Mouse (Mus musculus): ENCODE measurements around the gene Hmgcl. TPM values are rescaled to one million over a fixed set of nuclear protein-coding genes. Genes with fewer than 3 reads are reported as not detected.
A peak's percentile ranks its signal among the peaks of the same experiment; 100 is the strongest.

Hmgcl gene
- total and polyA plus RNA-seq, 2 experiments = 187 to 266 TPM

- Histone ChIP-seq H3K27me3 (ENCODE audit: control insufficient read depth, insufficient read depth, low read length) (no peaks in the 10 kb centered on the region), H3K4me3 (ENCODE audit: insufficient read depth, low read depth, low read length) (no peak overlapping the region), H3K27ac (replicated peaks; ENCODE audit: insufficient read depth, low read depth, low read length) (peak overlapping the region; percentile 47), H3K36me3 (ENCODE audit: control insufficient read depth, insufficient read depth, low read length) (0 out of 2 replicates have a peak, but pooled peaks cover 2% of the 10 kb centered on the region), H3K4me1 (ENCODE audit: control insufficient read depth, insufficient read depth, low read length) (peaks cover 3% of the 10 kb centered on the region; the same call in 1 of the 2 replicates), H3K79me2 (ENCODE audit: control insufficient read depth, insufficient read depth, low read length) (no peaks in the 10 kb centered on the region), H3K9ac (ENCODE audit: low read depth, low read length) (0 out of 2 replicates have a peak overlapping the region, but pooled peaks have one; percentile 3)
- WGBS = 73% methylated on average over 13 of the region's 13 CpGs
- DNase-seq (ENCODE audit: extremely low read depth, low read depth, low spot score) = no peak
- no peak for TF ChIP-seq CTCF (IDR thresholded peaks at IDR 0.05; ENCODE audit: low read depth, low read length)
- TF ChIP-seq POLR2A (IDR thresholded peaks at IDR 0.05; ENCODE audit: extremely low read depth, insufficient read depth, low read length) = no peak
Observed at GRCm38 (mm10) chr4:135918635-135919279, 27.5 kb upstream of the Hmgcl start.

- Histone ChIP-seq H3K36me3 (ENCODE audit: control insufficient read depth, insufficient read depth, low read length) (0 out of 2 replicates have a peak, but pooled peaks cover 2% of the 10 kb centered on the region), H3K4me3 (ENCODE audit: insufficient read depth, low read depth, low read length) (no peak overlapping the region)
Observed at GRCm38 (mm10) chr4:135919280-135919639, 27.0 kb upstream of the Hmgcl start.

GRCm38 (mm10) chr4:135920304-135921241, 25.7 kb upstream of the Hmgcl start, which contains the start of gene Fuca1:
Gene Fuca1, plus strand, starts transcription at chr4:135920735.
- peak; percentile 84 for DNase-seq (ENCODE audit: extremely low read depth, low read depth, low spot score)
- no peaks in the 10 kb centered on the region for H3K27me3 ChIP-seq (ENCODE audit: control insufficient read depth, insufficient read depth, low read length)
- peaks cover 3% of the 10 kb centered on the region; the same call in 1 of the 2 replicates for H3K4me1 ChIP-seq (ENCODE audit: control insufficient read depth, insufficient read depth, low read length)
- TF ChIP-seq POLR2A (IDR thresholded peaks at IDR 0.05; ENCODE audit: extremely low read depth, insufficient read depth, low read length) = peak; percentile 77
- peak; percentile 80 for TF ChIP-seq CTCF (IDR thresholded peaks at IDR 0.05; ENCODE audit: low read depth, low read length)
- no peaks in the 10 kb centered on the region for H3K79me2 ChIP-seq (ENCODE audit: control insufficient read depth, insufficient read depth, low read length)
- under 1% methylated on average over 60 of the region's 60 CpGs for WGBS
- peak within 1 kb of the TSS; percentile 95 for H3K4me3 ChIP-seq (ENCODE audit: insufficient read depth, low read depth, low read length)
- peak within 1 kb of the TSS; percentile 89 for H3K9ac ChIP-seq (ENCODE audit: low read depth, low read length)
- peaks cover 3% of the 10 kb centered on the region; the same call in 1 of the 2 replicates for H3K36me3 ChIP-seq (ENCODE audit: control insufficient read depth, insufficient read depth, low read length)
- peak within 1 kb of the TSS; percentile 75 for H3K27ac ChIP-seq (replicated peaks; ENCODE audit: insufficient read depth, low read depth, low read length)

More at GRCm38 (mm10) chr4:135919280-135919639, 27.0 kb upstream of the Hmgcl start:
- no peaks in the 10 kb centered on the region for H3K79me2 ChIP-seq (ENCODE audit: control insufficient read depth, insufficient read depth, low read length)
- WGBS = 91% methylated on average over 3 of the region's 3 CpGs
- H3K4me1 ChIP-seq (ENCODE audit: control insufficient read depth, insufficient read depth, low read length) = peaks cover 3% of the 10 kb centered on the region; the same call in 1 of the 2 replicates
- no peaks in the 10 kb centered on the region for H3K27me3 ChIP-seq (ENCODE audit: control insufficient read depth, insufficient read depth, low read length)
- no peak for DNase-seq (ENCODE audit: extremely low read depth, low read depth, low spot score)
- H3K27ac ChIP-seq (replicated peaks; ENCODE audit: insufficient read depth, low read depth, low read length) = no peak overlapping the region; the same call in 1 of the 2 replicates
- TF ChIP-seq POLR2A (IDR thresholded peaks at IDR 0.05; ENCODE audit: extremely low read depth, insufficient read depth, low read length) = no peak
- no peak for TF ChIP-seq CTCF (IDR thresholded peaks at IDR 0.05; ENCODE audit: low read depth, low read length)
- no peak overlapping the region for H3K9ac ChIP-seq (ENCODE audit: low read depth, low read length)

- 2% methylated on average over 26 of the region's 26 CpGs for WGBS
- H3K36me3 ChIP-seq (ENCODE audit: control insufficient read depth, insufficient read depth, low read length) = peaks cover 7% of the 10 kb centered on the region; the same call in 1 of the 2 replicates
- no peaks in the 10 kb centered on the region for H3K79me2 ChIP-seq (ENCODE audit: control insufficient read depth, insufficient read depth, low read length)
Observed at GRCm38 (mm10) chr4:135921257-135922120, 24.8 kb upstream of the Hmgcl start.

GRCm38 (mm10) chr4:135922190-135922589, 24.1 kb upstream of the Hmgcl start:
- DNase-seq (ENCODE audit: extremely low read depth, low read depth, low spot score) = peak; percentile 53
- Histone ChIP-seq H3K79me2 (ENCODE audit: control insufficient read depth, insufficient read depth, low read length) (no peaks in the 10 kb centered on the region), H3K27ac (replicated peaks; ENCODE audit: insufficient read depth, low read depth, low read length) (no peak overlapping the region), H3K4me3 (ENCODE audit: insufficient read depth, low read depth, low read length) (no peak overlapping the region), H3K9ac (ENCODE audit: low read depth, low read length) (no peak overlapping the region), H3K27me3 (ENCODE audit: control insufficient read depth, insufficient read depth, low read length) (no peaks in the 10 kb centered on the region), H3K4me1 (ENCODE audit: control insufficient read depth, insufficient read depth, low read length) (peaks cover 3% of the 10 kb centered on the region; the same call in 1 of the 2 replicates), H3K36me3 (ENCODE audit: control insufficient read depth, insufficient read depth, low read length) (peaks cover 7% of the 10 kb centered on the region; the same call in 1 of the 2 replicates)
- no peak for TF ChIP-seq POLR2A (IDR thresholded peaks at IDR 0.05; ENCODE audit: extremely low read depth, insufficient read depth, low read length)
- 38% methylated on average over 1 of the region's 1 CpGs for WGBS

More at GRCm38 (mm10) chr4:135921257-135922120, 24.8 kb upstream of the Hmgcl start:
- peak overlapping the region; percentile 95 for H3K4me3 ChIP-seq (ENCODE audit: insufficient read depth, low read depth, low read length)
- no peaks in the 10 kb centered on the region for H3K27me3 ChIP-seq (ENCODE audit: control insufficient read depth, insufficient read depth, low read length)
- peaks cover 3% of the 10 kb centered on the region; the same call in 1 of the 2 replicates for H3K4me1 ChIP-seq (ENCODE audit: control insufficient read depth, insufficient read depth, low read length)
- H3K27ac ChIP-seq (replicated peaks; ENCODE audit: insufficient read depth, low read depth, low read length) = peak overlapping the region; percentile 16
- peak; percentile 61 for DNase-seq (ENCODE audit: extremely low read depth, low read depth, low spot score)
- TF ChIP-seq CTCF (IDR thresholded peaks at IDR 0.05; ENCODE audit: low read depth, low read length) = no peak
- TF ChIP-seq POLR2A (IDR thresholded peaks at IDR 0.05; ENCODE audit: extremely low read depth, insufficient read depth, low read length) = no peak
- H3K9ac ChIP-seq (ENCODE audit: low read depth, low read length) = peak overlapping the region; percentile 89

All from liver, adult 2 months (tissue).